Mouse (Mus musculus) hindbrain, postnatal 0 days (tissue): ENCODE measurements around the gene Dnajc24. TPM values are rescaled to one million over a fixed set of nuclear protein-coding genes. Genes with fewer than 3 reads are reported as not detected.

Experiments
- ATAC-seq: fragments of 200-750 bp; cut with Nextera tagmentation; 2 replicates; pipeline ENCODE4 v1.8.0; 2017; ENCODE audit warnings: mild to moderate bottlenecking, moderate TSS enrichment, moderate library complexity
- DNase-seq: peaks from one replicate; pipeline ENCODE4 v3.0.0-alpha.2; 2015; ENCODE audit warnings: low spot score
- H3K27ac ChIP-seq: fragments of 300-500 bp; sonication (generic); 2 replicates; pipeline ENCODE4 v1.5.1; 2014; ENCODE audit warnings: mild to moderate bottlenecking
- H3K27me3 ChIP-seq: fragments of 300-500 bp; sonication (generic); 2 replicates; pipeline ENCODE4 v1.6.1; 2014; ENCODE audit warnings: low read length, mixed read lengths; ENCODE audit not compliant: insufficient read depth
- H3K36me3 ChIP-seq: fragments of 300-500 bp; sonication (generic); 2 replicates; pipeline ENCODE4 v1.6.1; 2014; ENCODE audit warnings: low read length, mixed read lengths; ENCODE audit not compliant: insufficient read depth
- H3K4me1 ChIP-seq: fragments of 300-500 bp; sonication (generic); 2 replicates; pipeline ENCODE4 v1.6.1; 2014; ENCODE audit warnings: antibody characterized with exemption, low read length, mixed read lengths; ENCODE audit not compliant: insufficient read depth
- H3K4me2 ChIP-seq: fragments of 300-500 bp; sonication (generic); 2 replicates; pipeline ENCODE4 v1.6.1; 2014; ENCODE audit warnings: low read depth, mild to moderate bottlenecking, low read length, moderate library complexity, mixed read lengths
- H3K4me3 ChIP-seq: fragments of 300-500 bp; sonication (generic); 2 replicates; pipeline ENCODE4 v1.5.1; 2014; ENCODE audit warnings: low read length
- H3K9ac ChIP-seq: fragments of 300-500 bp; sonication (generic); replicated peaks from 2 replicates; pipeline ENCODE4 v1.6.1; 2014; ENCODE audit warnings: mild to moderate bottlenecking, low read length, moderate library complexity, mixed read lengths
- H3K9me3 ChIP-seq: fragments of 300-500 bp; sonication (generic); 2 replicates; pipeline ENCODE4 v1.6.1; 2016; ENCODE audit warnings: low read length, mixed read lengths
- CTCF ChIP-seq: IDR thresholded peaks from 2 replicates; pipeline ENCODE4 v1.5.1; 2016; ENCODE audit warnings: antibody characterized with exemption, control low read depth, low read depth
- WGBS: fragments of 180-500 bp; shearing (Covaris S2); extraction: QIAGEN DNeasy Blood & Tissue Kit; methylation state at CpG from one replicate; pipeline ENCODE4 v1.1.7; 2014; 5-methylcytosine and 5-hydroxymethylcytosine counted together
- polyA plus RNA-seq: library from polyadenylated mRNA; unstranded; fragments of >200 nt; fragmentation: Nextera tagmentation; extraction: Ambion mirVana; gene quantifications from 2 replicates; pipeline ENCODE4 v1.2.1, GENCODE M21; 2015
- total RNA-seq: library from RNA; depleted of rRNA; stranded (reverse); fragments of >200 nt; gene quantifications from 2 replicates; pipeline ENCODE4 v1.2.3, GENCODE M21; 2014; rRNA removed

Dnajc24 gene
- total RNA-seq (12.7 and 21.3 TPM in 2 replicates), polyA plus RNA-seq (29.0 and 33.8 TPM in 2 replicates)

DNA sequence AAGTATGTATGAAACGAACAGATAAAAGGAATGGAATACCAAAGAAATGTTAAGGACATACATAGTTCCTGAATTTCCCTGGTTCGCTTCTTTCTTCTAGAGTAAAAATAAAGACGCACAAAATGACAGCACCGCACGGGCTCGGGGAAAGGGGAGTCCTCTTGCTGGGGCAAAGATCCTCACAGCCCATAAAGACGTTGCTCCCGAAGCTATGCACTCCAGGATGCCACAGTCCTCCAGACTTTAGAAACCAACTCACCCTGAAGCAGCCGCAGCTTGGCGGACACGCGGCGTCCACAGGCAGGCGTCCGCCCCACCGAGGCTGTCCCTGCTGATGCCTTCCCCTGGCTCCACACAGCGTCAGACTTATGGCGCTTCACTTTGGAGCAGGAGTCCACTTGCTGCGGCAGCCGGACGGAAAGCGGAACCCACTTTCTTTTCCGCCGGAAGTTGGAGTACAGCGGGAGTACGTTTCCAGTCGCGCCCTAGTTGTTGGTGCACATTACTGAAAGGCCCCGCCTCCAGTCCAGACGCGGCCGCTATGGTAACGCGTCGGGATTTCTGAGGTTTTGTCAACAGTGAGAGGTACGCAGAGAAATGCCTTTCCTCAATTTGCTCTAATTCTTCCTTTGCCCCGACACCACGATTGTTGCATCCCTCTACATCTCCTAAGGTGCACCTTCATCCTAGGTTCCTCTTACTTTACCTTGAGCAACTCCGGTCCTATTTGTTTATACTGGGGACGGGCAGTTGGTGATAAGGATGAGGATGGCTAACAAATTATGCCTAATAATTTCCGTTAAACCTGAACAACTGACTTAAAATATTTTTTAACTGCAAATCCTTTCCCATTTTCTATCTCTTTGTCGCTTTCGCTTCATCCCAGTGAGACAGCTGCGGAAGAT is at the start of gene Dnajc24:
Dnajc24 (minus strand) TSS at position 715 of the 905 bp plus-strand sequence.
- 0 out of 2 replicates have a peak, but pooled peaks cover 3% of the 10 kb centered on the region for H3K4me1 ChIP-seq
- no peaks in the 10 kb centered on the region for H3K9me3 ChIP-seq
- TF ChIP-seq CTCF = peak; percentile 42
- H3K9ac ChIP-seq = peak within 1 kb of the TSS; percentile 84
- no peaks in the 10 kb centered on the region for H3K36me3 ChIP-seq
- peak; percentile 98 for ATAC-seq
- DNase-seq = peak; percentile 97
- peak within 1 kb of the TSS; percentile 80 for H3K27ac ChIP-seq
- H3K4me2 ChIP-seq = peak within 1 kb of the TSS; percentile 63
- H3K4me3 ChIP-seq = peak within 1 kb of the TSS; percentile 84
- H3K27me3 ChIP-seq = no peaks in the 10 kb centered on the region
- WGBS = 2% methylated on average over 44 of the region's 44 CpGs

DNA sequence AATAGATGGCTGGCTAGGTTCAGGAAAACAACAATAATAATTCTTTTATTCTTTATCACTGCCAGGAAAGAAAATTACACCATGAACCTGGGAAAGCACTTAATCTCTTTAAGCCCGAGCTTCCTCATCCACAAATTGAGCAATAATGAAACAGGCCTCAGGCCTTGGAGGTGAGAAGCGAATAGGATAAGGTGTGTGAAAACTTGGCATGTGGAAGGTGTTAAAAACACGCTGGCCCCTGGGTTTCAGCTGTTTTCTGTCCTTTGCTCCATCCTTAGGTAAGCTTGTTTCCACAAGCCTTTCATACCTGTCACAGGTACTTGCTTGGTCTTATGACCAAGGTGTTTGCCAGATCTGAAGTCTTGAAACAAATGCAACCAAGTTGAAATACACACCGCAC is 43.3 kb upstream of the Dnajc24 start:
- no peak overlapping the region for H3K4me3 ChIP-seq
- no peak for TF ChIP-seq CTCF
- H3K27me3 ChIP-seq = no peaks in the 10 kb centered on the region
- no peaks in the 10 kb centered on the region for H3K4me1 ChIP-seq
- H3K27ac ChIP-seq = no peak overlapping the region
- no peak overlapping the region for H3K9ac ChIP-seq
- 84% methylated on average over 4 of the region's 4 CpGs for WGBS
- DNase-seq = no peak
- H3K4me2 ChIP-seq = no peak overlapping the region
- no peak for ATAC-seq
- H3K36me3 ChIP-seq = no peaks in the 10 kb centered on the region
- H3K9me3 ChIP-seq = no peaks in the 10 kb centered on the region

DNA sequence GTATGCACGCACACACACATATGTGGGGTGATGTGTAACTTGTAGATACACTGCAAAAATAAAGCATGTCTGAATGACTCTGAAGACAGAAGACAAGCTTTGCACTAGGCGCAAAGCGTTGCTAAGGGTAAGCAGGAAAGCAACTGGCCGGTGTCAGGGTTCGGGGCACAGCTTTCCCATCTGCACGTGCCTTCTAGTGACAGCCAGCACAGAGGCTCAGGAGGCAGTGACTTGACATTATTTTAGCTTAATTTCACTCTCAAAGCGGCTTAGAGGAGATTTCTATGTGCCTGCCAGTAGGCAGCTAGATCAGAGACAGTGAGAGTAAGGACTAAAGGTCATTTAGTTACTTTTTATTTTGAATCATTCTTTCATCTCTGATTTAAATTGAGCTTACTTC is 39.1 kb upstream of the Dnajc24 start:
- H3K27ac ChIP-seq = no peak overlapping the region
- no peaks in the 10 kb centered on the region for H3K27me3 ChIP-seq
- no peak for TF ChIP-seq CTCF
- ATAC-seq (no peak), DNase-seq (peak; percentile 22)
- peaks cover 3% of the 10 kb centered on the region; the same call in 1 of the 2 replicates for H3K4me1 ChIP-seq
- H3K9ac ChIP-seq = no peak overlapping the region
- H3K36me3 ChIP-seq = no peaks in the 10 kb centered on the region
- no peak overlapping the region for H3K4me3 ChIP-seq
- H3K4me2 ChIP-seq = no peak overlapping the region
- WGBS = 41% methylated on average over 7 of the region's 7 CpGs
- no peaks in the 10 kb centered on the region for H3K9me3 ChIP-seq

DNA sequence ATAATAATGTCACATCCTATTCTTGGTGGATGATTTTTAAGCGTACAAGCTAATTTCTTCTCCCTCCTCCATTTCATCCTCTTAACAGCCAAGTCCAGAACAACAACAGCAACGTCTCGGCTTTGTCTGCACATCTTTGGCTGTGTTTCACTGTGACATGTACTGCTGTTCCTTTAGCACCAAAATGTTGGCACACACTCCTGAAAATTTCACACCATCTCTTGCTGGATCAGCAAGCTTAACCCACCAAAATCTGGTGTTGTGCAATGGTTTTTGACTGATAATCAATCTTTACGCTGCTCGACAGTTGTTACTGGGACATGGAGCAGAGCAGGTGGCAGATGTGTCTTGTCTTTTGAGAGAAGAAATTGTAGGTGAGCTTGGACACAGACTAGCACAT is 38.6 kb upstream of the Dnajc24 start:
- no peak overlapping the region for H3K9ac ChIP-seq
- TF ChIP-seq CTCF = no peak
- no peaks in the 10 kb centered on the region for H3K36me3 ChIP-seq
- H3K27ac ChIP-seq = no peak overlapping the region
- H3K4me3 ChIP-seq = no peak overlapping the region
- no peaks in the 10 kb centered on the region for H3K9me3 ChIP-seq
- H3K4me2 ChIP-seq = no peak overlapping the region
- H3K4me1 ChIP-seq = peaks cover 3% of the 10 kb centered on the region; the same call in 1 of the 2 replicates
- WGBS = 41% methylated on average over 5 of the region's 5 CpGs
- no peaks in the 10 kb centered on the region for H3K27me3 ChIP-seq
- no peak for ATAC-seq
- DNase-seq = peak; percentile 33

DNA sequence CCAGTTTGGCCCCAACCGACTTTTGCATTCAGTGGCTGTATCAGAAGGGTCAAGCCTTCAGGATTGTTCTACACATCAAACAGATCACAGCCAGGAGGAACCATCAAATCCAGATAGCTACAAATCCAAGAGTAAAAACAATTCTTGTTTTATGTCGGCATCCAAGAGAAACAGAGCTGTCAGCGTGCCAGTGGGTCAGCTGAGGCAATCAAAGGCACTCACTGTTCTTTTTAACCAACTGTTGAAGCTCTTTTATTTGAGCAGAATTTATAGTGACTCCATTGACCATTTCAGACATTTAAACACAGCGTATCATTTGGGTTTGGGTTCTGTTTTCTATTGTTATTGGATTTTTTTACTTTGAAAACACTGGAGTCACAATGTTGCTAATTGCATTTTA is 34.9 kb upstream of the Dnajc24 start:
- no peak overlapping the region for H3K9ac ChIP-seq
- 33% methylated on average over 4 of the region's 4 CpGs for WGBS

DNA sequence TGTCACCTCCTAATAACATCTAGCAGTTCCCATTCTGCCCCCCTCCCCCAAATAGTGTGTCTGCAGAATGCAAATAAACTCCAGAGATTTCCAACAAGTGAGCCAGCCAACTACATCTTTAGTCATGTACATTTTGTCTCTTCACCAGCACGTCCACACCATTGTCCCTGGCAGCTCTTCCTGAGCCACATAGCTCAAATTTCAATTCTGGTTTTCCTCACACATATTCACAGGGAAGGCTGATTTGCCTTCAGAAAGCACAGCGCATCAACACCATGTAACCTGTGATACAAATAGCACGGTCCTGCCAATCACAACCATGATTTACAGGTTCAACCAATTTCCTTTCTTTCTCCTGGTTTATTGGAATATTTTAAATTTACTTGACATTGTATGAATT is 21.5 kb upstream of the Dnajc24 start:
- DNase-seq (no peak), ATAC-seq (no peak)
- Histone ChIP-seq H3K9me3 (no peaks in the 10 kb centered on the region), H3K27me3 (no peaks in the 10 kb centered on the region), H3K27ac (no peak overlapping the region), H3K4me3 (no peak overlapping the region), H3K4me1 (no peaks in the 10 kb centered on the region), H3K36me3 (no peaks in the 10 kb centered on the region), H3K9ac (no peak overlapping the region), H3K4me2 (no peak overlapping the region)
- WGBS = 75% methylated on average over 3 of the region's 3 CpGs
- no peak for TF ChIP-seq CTCF

More for the DNA sequence above, 34.9 kb upstream of the Dnajc24 start:
- Histone ChIP-seq H3K9me3 (no peaks in the 10 kb centered on the region), H3K27ac (no peak overlapping the region), H3K4me2 (peak overlapping the region; percentile 21; the same call in 1 of the 2 replicates), H3K4me3 (no peak overlapping the region), H3K4me1 (peaks cover 3% of the 10 kb centered on the region; the same call in 1 of the 2 replicates), H3K36me3 (no peaks in the 10 kb centered on the region), H3K27me3 (no peaks in the 10 kb centered on the region)
- DNase-seq = peak; percentile 34
- no peak for TF ChIP-seq CTCF
- no peak for ATAC-seq

DNA sequence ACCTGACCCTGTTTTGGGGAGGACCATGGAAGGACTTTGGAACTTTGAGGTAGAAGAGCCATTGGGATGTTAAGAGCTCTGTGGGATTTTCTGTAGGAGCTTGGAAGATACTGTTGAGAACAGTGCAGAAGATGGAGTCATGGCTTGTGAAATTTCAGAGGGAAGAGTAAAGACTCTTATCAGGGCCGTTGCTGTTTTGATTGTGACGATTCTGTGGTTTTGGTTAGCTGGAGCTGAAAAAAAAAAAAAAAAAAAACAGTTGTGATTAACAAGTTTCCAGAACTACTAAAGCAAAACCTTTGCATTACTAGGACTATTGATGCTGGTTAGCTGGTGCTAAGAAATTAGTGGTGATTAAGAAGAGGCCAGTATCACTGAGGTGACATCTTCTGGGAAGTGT is 5.1 kb upstream of the Dnajc24 start:
- WGBS = 93% methylated on average over 2 of the region's 2 CpGs
- Histone ChIP-seq H3K27me3 (no peaks in the 10 kb centered on the region), H3K27ac (no peak overlapping the region), H3K36me3 (no peaks in the 10 kb centered on the region), H3K9ac (no peak overlapping the region), H3K4me2 (no peak overlapping the region), H3K4me3 (no peak overlapping the region), H3K4me1 (no peaks in the 10 kb centered on the region), H3K9me3 (no peaks in the 10 kb centered on the region)
- no peak for DNase-seq
- ATAC-seq = no peak
- no peak for TF ChIP-seq CTCF
